Mouse (Mus musculus): ENCODE results near the gene Pcdh7.

DNA sequence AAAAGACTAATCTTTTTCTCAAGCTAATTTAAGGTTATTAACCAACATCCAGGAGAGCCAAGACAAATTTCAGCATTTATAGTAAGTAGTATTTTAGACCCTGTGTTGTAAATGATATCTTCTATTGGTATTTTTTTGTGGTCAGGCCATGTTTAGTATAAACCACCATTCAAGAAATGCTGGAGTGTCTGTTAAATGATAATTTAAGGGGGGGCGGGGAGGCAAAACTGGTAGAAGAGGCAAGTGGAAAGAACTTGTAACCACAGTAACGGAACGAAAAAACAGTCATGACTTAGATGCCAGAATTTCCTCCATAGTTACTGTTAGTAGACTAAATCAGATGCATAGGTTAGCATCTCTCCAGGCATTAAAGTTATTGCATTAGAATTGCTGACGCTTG is 246.4 kb downstream of the Pcdh7 start:
- TF ChIP-seq EP300 (IDR thresholded peaks at IDR 0.05; ENCODE audit: low read depth) (no peak), CTCF (IDR thresholded peaks at IDR 0.05; ENCODE audit: low read depth) (no peak)

Data from heart, postnatal 0 days (tissue).